Mouse (Mus musculus): ENCODE measurements around the gene Dennd1c.

- TF ChIP-seq MYOG (IDR thresholded peaks at IDR 0.05; ENCODE audit: control insufficient read depth, extremely low read depth, insufficient read length) (no peak), CTCF (IDR thresholded peaks at IDR 0.05; ENCODE audit: control insufficient read depth, insufficient read depth, insufficient read length) (no peak), USF1 (IDR thresholded peaks at IDR 0.05; ENCODE audit: low read depth) (no peak)
Measured at GRCm38 (mm10) chr17:57098321-57098720, 20.0 kb upstream of the Dennd1c start.

Measured in C2C12 (cell line).